Mouse (Mus musculus): ENCODE data around the gene Etfbkmt.
"Not testable (repeated sequence)": the region's sequence is repeated elsewhere in the genome, so short reads cannot be mapped to it uniquely, and the experiment has no call there.

Gene Etfbkmt

GRCm38 (mm10) chr6:149174932-149175570 is 35.4 kb downstream of the Etfbkmt start:
- peak in 1 of 2 experiments; percentile 68 for DNase-seq (ENCODE audit: inconsistent age in 2 of 2, low spot score in 1 of 2)

GRCm38 (mm10) chr6:149179064-149179463 is 39.4 kb downstream of the Etfbkmt start:
- no peak for DNase-seq (ENCODE audit: inconsistent age in 2 of 2, low spot score in 1 of 2)

GRCm38 (mm10) chr6:149184007-149184406 is 44.4 kb downstream of the Etfbkmt start:
- no peak for DNase-seq (ENCODE audit: inconsistent age in 2 of 2, low spot score in 1 of 2)

DNA sequence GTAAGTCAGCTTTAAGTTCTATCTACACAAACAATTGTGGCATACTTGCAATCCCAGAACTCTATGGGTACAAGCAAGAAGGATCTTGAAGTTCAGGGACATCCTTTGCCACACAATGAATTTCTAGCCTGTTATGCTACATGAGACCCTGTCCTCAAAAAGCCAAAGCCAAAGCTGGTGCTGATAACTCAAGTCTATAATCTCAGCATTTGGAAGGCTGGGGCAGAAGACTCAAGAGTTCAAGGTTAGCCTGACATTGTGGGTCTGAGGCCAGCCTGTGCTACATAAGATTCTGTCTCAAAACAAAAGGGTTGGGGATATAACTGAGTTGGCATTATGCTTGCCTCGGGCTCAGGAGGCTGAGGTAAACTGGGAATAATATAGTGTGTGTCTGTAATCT is 47.7 kb downstream of the Etfbkmt start:
- no peak for DNase-seq (ENCODE audit: inconsistent age in 2 of 2, low spot score in 1 of 2)

DNA sequence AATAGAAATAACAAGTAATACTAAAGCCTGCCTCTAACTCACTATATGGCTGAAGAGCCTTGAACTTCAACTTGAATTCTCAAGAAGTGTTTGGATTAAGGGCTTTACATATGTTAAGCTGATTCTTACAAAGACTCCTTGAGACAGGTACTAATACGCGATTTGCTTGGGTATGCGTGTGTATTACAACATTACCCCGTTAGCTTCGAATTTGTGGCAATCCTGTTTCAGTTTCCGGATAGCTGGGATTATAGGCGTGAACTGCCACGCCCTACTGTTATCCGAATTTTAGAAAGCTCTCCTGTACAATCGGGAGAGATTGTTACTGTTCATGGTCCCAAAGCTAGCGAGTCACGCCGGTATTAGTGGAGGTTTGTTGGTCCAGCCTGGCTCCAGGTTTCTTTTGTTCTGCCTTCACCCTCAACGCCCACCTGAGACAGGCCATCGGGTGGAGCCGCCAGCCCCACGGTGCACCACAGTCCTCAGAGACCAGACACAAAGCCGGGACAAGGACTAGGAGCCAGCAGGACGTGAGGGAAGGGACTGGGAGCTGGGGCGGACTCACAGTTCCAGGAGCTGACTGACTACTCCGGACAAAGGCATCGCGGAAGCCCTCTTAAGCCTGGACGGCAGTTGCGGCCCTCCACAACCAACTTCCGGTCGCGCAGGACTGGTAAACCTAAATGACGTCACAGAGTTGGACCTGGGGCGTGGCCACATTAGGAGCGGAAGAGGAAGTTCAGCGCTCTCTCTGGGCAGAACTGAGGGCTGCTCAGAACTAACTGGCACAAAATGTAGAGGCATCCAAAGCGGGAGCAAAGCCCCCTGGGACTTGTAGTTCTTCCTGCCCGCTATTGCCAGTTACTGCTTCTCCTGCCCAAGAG is 48.6 kb downstream of the Etfbkmt start, which contains the start of gene Amn1:
Gene Amn1 (minus strand): TSS at position 672 of the 884 bp plus-strand sequence.
- DNase-seq (ENCODE audit: inconsistent age in 2 of 2, low spot score in 1 of 2): peak; percentile 97 to 99

- no peak for DNase-seq (ENCODE audit: inconsistent age in 2 of 2, low spot score in 1 of 2)
Observed at GRCm38 (mm10) chr6:149188925-149189257, 49.2 kb downstream of the Etfbkmt start.

DNA sequence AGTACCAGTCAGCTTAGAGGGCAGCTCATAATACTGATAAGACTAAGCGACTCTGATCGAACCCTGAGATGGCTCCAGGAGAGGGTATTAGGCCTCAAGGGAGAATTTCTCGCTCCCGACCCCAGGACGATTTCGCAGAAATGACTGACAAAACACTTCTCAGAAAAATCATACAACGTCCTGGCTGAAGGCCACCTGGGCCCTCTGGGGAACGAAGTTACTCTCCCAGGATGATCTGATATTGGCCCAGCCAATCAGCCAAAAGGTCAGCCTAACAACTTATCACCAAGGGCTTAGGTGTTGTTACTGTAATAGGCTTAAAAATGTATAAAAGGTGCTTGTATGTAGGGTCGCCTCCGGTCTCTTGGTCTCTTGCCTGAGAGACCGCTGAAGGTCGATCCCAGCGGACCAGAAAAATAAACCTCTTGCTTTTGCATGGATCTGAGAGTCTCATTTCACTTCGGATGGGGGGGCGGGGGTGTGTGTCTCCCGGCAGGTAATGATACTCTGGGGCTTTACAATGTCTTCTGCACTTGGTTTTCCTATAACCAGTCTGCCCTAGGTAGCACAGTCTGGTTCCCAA is 49.8 kb downstream of the Etfbkmt start:
- peak; percentile 29 to 72 for DNase-seq (ENCODE audit: inconsistent age in 2 of 2, low spot score in 1 of 2)

- DNase-seq (ENCODE audit: inconsistent age in 2 of 2, low spot score in 1 of 2): not testable (repeated sequence)
Observed at GRCm38 (mm10) chr6:149191951-149192350, 52.3 kb downstream of the Etfbkmt start.

GRCm38 (mm10) chr6:149193276-149193905 is 53.7 kb downstream of the Etfbkmt start:
- peak; percentile 28 to 85 for DNase-seq (ENCODE audit: inconsistent age in 2 of 2, low spot score in 1 of 2)

DNA sequence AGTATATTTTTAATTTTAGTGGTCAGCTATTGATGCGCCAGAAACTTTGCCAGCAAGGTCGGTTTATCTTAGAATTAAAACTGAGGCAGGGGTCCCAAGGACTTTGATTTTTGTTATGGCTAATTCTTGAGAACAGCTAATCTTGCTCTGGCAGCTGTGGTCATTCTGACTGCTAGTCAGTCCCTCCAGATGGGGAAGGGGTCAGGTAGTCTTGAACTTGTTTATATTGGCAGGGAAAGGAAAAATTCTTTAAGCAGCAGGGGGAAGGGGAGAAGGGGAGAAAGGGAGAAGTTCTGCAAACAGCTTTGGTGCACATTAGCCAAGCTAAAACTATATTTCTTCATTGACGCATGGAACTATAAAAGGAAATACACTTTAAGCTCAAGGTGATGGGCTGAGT is 57.5 kb downstream of the Etfbkmt start:
- no peak for DNase-seq (ENCODE audit: inconsistent age in 2 of 2, low spot score in 1 of 2)

- DNase-seq (ENCODE audit: inconsistent age in 2 of 2, low spot score in 1 of 2): no peak
Observed at GRCm38 (mm10) chr6:149198572-149198971, 58.9 kb downstream of the Etfbkmt start.

All from adrenal gland, adult (tissue).